Mouse (Mus musculus) megakaryocyte-erythroid progenitor cell, adult 5-6 weeks (primary cell): Measurements from ENCODE around the gene Foxn1. TPM values are rescaled to one million over a fixed set of nuclear protein-coding genes. Genes with fewer than 3 reads are reported as not detected.
A peak's percentile ranks its signal among the peaks of the same experiment; 100 is the strongest.

Experiments used
- ATAC-seq: replicated peaks from 2 replicates; pipeline ENCODE4 v1.8.0; 2016; ENCODE audit warnings: mild to moderate bottlenecking, inconsistent platforms; ENCODE audit not compliant: severe bottlenecking, poor library complexity, low FRiP score, low TSS enrichment
- total RNA-seq, 2 experiments: library from RNA; stranded (forward) in 1 of 2; stranded (reverse) in 1 of 2; fragments of 200-1000, 215-1000 nt in 1 of 2; fragments of >200 nt in 1 of 2; fragmentation: Nextera tagmentation in 1 of 2; gene quantifications; 2 replicates each; pipeline ENCODE4 v1.2.3; 2014 to 2017

Foxn1 gene
- total RNA-seq, 2 experiments from 2014 or later = not detected

DNA sequence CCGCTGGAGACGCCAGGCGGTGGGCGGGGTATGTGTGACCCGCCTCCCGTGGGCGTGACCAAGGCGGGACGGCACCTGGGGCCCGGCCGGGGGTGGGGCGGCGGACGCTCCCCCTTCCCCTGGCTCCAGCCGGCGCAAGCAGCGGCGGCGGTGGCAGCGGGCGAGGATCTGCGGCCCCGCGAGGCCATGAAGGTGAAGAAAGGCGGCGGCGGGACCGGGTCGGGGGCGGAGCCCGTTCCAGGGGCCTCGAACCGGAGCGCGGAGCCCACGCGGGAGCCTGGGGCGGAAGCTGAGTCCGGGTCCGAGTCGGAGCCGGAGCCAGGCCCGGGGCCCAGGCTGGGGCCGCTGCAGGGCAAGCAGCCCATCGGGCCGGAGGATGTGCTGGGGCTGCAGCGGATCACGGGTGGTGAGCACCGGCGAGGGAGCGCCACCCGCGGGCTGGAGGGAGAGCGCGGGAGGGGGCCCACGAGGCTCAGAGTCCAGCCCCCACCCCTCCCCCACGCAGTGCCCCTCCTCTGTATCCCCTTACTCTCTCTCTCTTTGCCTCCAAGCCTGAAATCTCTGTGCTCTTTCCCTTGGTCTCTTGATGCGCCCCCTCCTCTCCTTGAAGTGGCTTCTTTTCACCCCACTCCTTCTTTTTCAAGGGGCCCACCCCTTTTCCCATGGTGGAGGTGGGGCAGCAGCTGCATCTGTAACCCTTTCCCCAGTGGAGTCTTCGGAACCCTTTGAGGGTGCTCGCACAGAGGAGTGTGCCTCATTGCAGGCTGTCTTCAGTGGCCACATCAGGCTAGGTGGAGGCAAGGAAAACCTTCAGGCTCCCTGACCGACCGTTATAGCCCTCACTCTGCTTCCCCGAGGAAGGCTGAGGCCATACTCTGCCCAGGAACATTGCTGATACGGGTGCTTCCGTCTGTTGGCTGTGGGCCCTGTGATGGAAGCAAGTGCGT, 42.7 kb downstream of the Foxn1 start, which contains the start of gene Unc119:
Gene Unc119 (plus strand): TSS at position 102 of the 947 bp plus-strand sequence.
- ATAC-seq = 0 out of 2 replicates have a peak, but pooled peaks have one; percentile 34

DNA sequence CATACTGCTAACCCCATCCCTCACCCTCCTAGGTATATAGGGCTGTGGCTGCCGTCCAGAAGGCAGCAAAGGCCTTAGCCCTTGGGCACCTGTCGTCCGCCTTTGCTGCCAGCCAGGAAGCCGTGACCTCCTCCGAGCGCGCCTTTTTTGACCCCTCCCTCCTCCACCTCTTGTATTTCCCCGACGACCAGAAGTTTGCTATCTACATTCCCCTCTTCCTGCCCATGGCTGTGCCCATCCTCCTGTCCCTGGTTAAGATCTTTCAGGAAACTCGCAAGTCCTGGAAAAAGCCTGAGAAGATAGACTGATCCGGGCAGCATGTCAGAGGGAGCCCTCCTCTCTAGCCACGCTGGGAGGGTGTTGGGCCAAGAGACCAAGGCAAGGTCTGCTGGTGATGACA, 44.7 kb downstream of the Foxn1 start:
- ATAC-seq = no peak

DNA sequence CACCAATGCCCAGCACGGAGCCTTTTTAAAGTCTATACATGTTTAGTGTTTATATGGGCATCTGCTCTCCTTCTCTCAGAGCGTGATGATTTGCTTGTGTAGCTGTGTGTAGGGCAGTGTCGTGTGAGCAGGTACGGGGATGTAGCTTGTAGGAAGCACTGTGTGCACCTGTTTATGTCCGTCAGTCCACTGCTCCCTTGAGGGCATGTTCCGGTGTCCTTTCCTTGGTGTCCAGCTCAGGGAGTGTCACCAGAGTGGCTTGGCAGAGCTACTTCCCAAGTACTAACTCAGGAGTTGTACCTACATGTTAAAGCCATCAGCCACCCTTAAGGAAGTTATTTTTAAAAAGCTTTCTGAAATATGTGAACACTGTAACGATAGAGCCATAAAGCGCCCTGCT, 49.3 kb downstream of the Foxn1 start:
- no peak for ATAC-seq

DNA sequence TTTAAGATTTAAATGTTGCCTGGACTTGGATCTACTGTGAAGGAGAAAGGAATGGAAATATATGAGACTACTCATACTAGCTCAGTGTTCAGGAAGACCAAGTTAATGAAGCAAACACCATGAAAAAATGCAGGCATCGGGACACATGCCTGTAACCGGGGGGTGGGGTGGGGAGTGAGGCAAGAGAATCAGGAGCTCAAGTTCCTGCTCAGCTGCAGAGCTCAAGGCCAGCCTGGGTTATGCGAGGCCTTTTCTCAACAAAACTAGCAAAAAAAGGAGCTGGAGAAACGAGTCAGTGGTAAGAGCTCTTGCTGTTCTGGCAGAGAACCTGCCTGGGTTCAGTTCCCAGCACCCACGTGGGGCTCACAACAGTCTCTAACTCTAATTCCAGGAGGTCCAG, 52.4 kb downstream of the Foxn1 start:
- no peak for ATAC-seq

DNA sequence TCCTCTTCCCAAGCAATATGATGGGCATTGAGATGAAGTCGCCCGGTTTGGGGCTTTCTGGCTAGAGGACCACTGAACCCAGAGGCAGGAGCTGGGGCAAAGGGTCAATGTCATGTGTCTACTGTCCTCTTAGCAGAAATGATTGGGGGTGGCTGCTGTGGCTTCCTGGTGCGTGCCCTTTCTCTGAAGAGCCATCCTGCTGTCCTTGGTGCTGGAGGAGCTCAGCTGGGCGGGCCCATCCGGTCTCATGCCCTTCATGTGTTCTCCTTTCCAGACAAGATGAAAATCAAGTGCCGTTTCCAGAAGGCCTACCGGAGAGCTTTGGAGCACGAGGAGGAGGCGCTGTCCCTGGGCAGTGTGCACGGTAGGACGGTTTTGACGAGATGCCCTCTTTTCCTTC, 53.7 kb downstream of the Foxn1 start:
- ATAC-seq = no peak

DNA sequence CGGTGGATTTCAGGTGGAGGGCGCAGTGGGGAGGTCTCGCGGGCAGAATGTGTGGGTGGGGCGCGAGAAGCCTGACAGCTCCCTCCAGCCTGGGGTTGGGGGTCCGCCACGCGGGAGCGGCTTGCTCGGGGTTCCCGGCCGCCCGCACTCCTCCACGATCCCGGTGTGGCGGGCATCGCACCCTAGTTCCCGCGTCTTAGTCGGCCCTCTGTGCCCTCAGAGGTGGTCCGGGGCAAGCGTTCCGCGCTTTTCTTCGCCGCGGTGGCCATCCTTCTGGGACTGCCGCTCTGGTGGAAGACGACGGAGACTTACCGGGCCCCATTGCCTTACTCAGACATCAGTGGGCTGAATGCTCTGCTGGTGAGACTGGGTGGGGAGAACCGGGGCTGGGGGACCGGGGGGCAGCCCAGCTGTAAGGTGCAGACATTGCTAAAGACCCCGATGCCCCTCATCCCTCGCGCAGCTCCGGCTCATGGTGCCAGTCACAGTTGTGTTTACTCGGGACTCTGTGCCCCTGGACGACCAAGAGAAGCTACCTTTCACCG, 57.8 kb downstream of the Foxn1 start:
- peak; percentile 20; the same call in 1 of the 2 replicates for ATAC-seq

DNA sequence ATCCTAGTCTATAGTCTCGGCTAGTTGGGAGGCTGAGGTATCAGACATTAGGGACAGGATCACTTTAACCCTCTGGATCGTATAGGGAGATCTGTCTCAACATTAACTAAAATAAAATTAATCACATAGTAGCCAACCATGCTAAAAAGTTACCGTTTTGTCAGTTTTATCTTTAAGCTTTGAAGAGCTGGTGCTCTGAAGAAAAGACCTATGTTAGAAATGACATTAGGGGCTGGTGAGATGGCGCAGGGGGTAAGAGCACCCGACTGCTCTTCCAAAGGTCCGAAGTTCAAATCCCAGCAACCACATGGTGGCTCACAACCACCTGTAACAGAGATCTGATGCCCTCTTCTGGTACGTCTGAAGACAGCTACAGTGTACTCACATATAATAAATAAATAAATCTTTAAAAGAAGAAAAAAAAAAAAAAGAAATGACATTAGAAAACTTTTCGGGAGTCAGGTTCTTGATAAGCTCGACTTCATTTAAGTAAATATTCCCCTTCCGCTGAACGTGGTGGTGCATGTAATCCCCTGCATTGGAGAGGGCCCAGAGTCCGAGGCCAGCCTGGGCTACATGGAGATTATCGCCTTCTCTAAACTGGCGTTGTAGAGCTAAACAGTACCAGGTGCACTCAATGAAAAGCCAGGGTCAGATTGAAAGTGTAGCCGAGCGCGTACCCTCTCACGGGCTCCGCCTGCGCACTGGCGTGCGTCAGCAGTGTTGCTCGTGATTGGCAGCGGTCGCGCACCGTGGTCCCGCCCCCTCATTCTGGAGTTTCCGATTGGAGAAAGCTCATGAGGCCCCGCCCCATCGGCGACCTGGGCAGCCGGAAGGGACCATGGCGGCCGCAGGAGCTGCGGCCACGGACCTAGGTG, 58.5 kb downstream of the Foxn1 start, which contains the start of gene Pigs:
Gene Pigs (plus strand): TSS at position 782 of the 878 bp plus-strand sequence.
- ATAC-seq = peak; percentile 97

DNA sequence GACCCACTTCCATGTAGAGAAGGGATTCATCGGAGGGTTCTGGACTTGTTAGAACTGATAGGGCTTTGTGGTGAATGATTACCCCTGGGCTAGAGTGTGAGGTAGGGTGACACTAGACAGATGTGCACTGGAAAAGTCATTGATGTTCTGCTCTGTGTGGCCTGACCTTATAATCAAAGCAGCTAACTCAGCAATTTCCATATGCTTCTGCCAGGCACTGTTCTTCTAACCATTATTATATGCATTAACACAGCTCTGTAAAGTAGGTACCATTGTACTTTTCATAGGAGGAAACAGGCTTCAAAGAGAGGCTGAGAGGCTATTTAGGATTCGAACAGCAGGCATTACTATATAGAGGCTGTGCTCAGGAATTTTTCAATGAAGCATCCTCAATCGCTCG, 59.1 kb downstream of the Foxn1 start:
- ATAC-seq = no peak

DNA sequence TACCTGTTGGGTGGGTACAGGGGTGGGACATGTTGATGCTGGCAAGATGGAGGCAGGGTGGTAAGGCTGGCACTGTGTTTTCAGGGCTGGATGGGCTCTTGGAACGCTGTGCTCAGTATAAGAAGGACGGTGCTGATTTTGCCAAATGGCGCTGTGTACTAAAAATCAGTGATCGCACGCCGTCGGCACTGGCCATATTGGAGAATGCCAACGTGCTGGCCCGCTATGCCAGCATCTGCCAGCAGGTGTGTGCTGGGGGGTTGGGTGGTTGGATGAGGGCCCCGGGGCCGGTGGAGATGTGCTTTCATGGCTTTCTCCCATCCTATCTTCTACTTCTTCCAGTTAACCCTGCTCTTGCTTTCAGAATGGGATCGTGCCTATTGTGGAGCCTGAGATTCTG, 61.4 kb downstream of the Foxn1 start:
- no peak for ATAC-seq

DNA sequence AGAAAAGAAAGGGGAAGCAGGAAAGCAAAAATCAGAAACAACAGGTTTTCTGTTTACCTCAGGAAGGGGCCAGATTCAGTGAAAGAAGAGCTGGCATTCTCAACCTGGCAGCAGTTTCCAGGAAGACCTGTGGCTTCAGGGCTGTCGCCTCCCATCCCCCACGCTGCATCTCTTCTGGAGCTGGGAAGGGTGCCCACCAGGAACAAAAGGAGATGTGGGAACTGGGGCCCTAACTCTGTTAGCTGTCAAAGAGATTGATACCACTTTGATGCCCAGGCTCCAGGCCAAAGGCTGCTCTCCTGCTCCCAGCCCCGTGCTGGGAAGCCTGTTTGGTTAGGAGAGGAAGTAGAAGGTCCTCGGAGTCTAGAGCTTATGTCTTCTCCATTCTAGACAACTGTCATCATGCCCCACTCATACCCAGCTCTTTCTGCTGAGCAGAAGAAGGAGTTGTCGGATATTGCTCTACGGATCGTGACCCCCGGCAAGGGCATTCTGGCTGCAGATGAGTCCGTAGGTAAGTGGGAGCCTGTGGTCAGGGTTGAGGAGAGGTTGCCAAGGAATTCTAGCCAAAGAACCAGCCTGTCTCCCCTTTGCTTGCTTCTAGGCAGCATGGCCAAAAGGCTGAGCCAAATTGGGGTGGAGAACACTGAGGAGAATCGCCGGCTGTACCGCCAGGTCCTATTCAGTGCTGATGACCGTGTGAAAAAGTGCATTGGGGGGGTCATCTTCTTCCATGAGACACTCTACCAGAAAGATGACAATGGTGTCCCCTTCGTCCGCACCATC, 62.2 kb downstream of the Foxn1 start:
- ATAC-seq = no peak

DNA sequence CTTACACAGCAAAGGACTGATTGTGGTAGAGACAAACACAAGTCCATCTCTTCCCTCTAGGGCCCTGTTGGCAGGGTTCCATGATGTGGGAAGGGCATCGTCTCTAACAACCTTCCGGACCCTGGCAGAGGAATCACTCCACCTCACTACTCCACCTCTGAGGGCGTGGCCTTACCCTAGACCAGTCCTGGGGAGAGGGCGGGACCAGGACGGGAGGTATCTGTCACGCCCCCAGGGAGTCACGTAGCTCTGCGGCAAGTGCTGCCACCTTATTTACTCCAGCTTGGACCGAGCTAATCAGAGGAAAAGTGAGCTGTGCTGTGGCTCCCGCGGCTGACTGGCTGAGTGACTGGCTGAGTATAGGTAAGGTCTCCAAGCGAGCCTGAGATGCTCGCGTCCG, 63.5 kb downstream of the Foxn1 start, which contains the start of gene Aldoc:
Gene Aldoc (plus strand): TSS at position 109 of the 400 bp plus-strand sequence.
- peak; percentile 98 for ATAC-seq

DNA sequence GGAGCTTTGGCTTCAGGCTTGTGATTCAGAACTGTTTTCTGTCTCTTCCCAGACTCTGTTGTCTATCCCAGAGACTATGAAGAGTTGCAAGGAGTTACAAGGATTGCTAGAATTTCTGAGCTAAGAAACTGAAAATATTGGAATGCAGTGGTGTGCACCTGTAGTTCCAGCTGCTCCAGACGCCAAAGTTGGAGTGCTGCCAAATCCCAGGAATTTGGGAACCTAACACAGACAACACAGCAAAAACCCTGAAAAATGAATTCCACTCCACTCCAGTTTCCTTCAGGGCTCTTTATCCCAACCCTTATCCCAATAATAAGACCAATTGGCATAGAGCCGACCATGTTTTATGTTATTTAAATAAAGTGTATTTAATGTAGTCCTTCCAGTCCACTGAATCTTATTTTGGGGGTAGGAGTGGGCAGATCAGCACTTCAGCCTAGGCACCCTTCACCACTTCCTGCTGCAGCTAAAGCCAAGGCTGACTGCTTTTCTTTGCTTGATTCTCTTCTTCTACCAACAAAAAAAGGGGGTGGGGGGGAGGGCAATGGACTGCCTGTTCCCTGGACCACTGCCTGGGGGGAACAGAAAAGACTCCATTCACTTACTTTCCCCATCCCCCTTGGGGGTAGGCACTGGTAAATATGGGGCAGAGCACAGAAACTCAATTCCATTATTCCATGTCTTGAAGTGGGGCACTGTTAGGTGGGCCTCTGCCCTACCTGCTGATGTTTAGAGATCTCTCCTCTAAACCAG, 64.1 kb downstream of the Foxn1 start:
- ATAC-seq = no peak

DNA sequence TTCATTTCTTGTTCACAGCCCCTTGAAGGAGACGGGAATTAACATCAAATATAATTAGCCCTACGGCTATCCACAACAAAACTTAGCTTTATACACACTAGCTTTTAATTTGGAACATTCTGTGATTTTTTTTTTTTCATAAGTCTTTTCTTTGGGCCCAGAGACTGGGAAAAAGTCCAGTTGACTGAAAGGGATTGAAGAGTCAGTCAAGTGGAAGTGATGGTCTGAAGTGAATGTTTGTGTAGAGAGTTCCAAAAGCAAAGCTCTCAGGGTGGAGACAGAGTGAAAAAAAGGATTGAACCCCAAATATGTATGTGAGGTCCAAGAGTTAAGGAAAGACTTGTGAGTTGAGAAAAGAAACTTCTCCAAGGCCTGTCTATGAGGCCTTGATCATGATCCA, 67.9 kb downstream of the Foxn1 start:
- no peak for ATAC-seq

DNA sequence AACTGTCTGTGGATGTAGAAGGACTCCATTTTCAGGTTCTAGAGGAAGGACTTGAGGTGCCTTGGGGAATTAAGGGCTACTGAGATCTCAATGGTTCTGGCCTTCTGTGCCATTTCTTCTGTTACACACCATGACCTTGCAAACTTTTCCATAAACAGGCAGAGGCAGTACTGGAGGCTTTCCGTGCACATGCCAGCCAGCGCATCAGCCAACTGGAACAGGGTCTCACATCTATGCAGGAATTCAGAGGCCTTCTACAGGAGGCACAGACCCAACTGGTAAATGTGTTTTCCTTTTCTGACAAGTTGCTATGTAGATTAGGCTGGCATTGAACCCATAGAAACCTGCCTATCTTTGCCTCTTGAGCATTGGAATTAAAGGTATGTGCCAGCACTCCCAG, 72.7 kb downstream of the Foxn1 start:
- no peak for ATAC-seq

DNA sequence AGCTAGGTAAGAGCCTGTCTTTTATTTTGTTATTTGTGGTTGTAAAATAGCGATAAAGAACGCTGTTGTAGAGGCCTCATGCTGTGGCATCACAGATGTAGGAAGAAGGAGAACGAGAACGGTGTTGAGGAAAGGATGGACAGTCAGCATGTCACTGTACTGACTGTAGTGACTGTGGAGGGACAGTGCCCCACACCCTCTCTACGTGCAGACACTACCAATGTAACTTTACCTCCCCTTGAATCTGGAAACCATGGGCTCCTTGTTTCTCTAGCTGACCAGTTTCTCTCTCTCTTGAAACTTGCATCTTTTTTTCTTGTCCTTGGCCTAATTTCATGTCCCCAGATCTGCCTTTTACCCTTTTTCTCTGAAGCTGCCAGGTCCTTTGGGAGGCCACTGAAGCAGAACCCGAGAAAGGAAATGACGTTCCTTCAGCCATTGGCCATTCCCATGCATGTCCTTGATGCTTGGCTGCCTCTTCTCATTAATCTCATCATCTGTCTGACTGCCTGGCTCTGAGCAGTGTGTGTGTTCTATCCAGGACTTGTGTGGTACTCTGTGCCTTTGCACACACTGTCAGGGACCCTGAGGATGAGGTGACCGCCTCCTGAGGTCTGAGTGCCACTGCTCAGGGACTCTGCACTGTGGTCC, 75.4 kb downstream of the Foxn1 start:
- no peak for ATAC-seq
